In genomic region chr6:108663241-108664194, GRCm38 (mm10) we compare ENCODE assay signal across 9 mouse cellular contexts. TPM values are rescaled to one million over a fixed set of nuclear protein-coding genes. Genes with fewer than 3 reads are reported as not detected.
A peak's percentile ranks its signal among the peaks of the same experiment; 100 is the strongest.
DNase-seq lines count a peak whose midpoint lies in the region; ATAC-seq lines count a peak whose summit lies in the region.
"Had no signal": no experiment of that assay in that cellular context is flagged by ENCODE, and none has a peak within 500 bp of the region (broad histone marks: within the 10 kb centered on the region; RNA-seq: fewer than 3 reads in every experiment).

No protein-coding gene starts in this region.

- peaks cover 4% of the 10 kb centered on the region for H3K36me3 ChIP-seq in midbrain, embryonic 13.5 days
- H3K36me3 ChIP-seq in midbrain, embryonic 10.5 days, result peaks cover 6% of the 10 kb centered on the region; the same call in 1 of the 2 replicates
- peaks cover 5% of the 10 kb centered on the region for H3K36me3 ChIP-seq in stomach, embryonic 14.5 days (ENCODE audit: control insufficient read depth, insufficient read depth, low read length)

- DNase-seq in heart, adult 11 months, result peak; percentile 83
- DNase-seq in heart, postnatal 36 days, result no peak
- no peak for DNase-seq in midbrain, embryonic 10.5 days (ENCODE audit: low spot score)
- DNase-seq in induced T-regulatory cell, adult 2 months (ENCODE audit: low read depth), result peak; percentile 50
- DNase-seq in embryo, embryonic 10 days (ENCODE audit: low spot score), result no peak
- no peak for DNase-seq in gastrocnemius, postnatal 14 days
- DNase-seq: lung, postnatal 14 days had no signal

- intact Hi-C loops in heart, postnatal 36 days (cut with DNase I), result no loop called here
- intact Hi-C loops in gastrocnemius, postnatal 14 days (cut with DNase I; ENCODE audit: low total_unique reads), result no loop called here

- peaks cover 46% of the 10 kb centered on the region for H3K27me3 ChIP-seq in midbrain, embryonic 13.5 days
- peaks cover 77% of the 10 kb centered on the region for H3K27me3 ChIP-seq in midbrain, embryonic 10.5 days (ENCODE audit: low read depth, poor library complexity, severe bottlenecking)
- no peaks in the 10 kb centered on the region for H3K27me3 ChIP-seq in stomach, embryonic 14.5 days (ENCODE audit: control insufficient read depth, insufficient read depth, low read length)

- H3K9ac ChIP-seq in midbrain, embryonic 13.5 days (replicated peaks), result no peak overlapping the region
- H3K9ac ChIP-seq in stomach, embryonic 14.5 days (replicated peaks; ENCODE audit: low read depth, low read length), result no peak overlapping the region

- no peak for ATAC-seq in midbrain, embryonic 13.5 days
- no peak for ATAC-seq in stomach, embryonic 14.5 days (ENCODE audit: insufficient number of reproducible peaks, insufficient read depth, low FRiP score, low read depth)

- H3K9me3 ChIP-seq in midbrain, embryonic 13.5 days, result no peaks in the 10 kb centered on the region
- H3K9me3 ChIP-seq in midbrain, embryonic 10.5 days (replicated peaks), result no peaks in the 10 kb centered on the region
- H3K9me3 ChIP-seq in stomach, embryonic 14.5 days (ENCODE audit: control insufficient read depth, low read depth, low read length), result no peaks in the 10 kb centered on the region

- H3K4me2 ChIP-seq in midbrain, embryonic 13.5 days (replicated peaks), result peak overlapping the region; percentile 10; the same call in 1 of the 2 replicates
- peak overlapping the region; percentile 82 for H3K4me2 ChIP-seq in stomach, embryonic 14.5 days (replicated peaks; ENCODE audit: low read depth, low read length)

- H3K4me3 ChIP-seq in midbrain, embryonic 13.5 days (replicated peaks), result no peak overlapping the region
- H3K4me3 ChIP-seq in midbrain, embryonic 10.5 days, result no peak overlapping the region
- no peak overlapping the region for H3K4me3 ChIP-seq in stomach, embryonic 14.5 days (ENCODE audit: low read depth, low read length)

- H3K27ac ChIP-seq in midbrain, embryonic 13.5 days, result no peak overlapping the region
- no peak overlapping the region for H3K27ac ChIP-seq in midbrain, embryonic 10.5 days (replicated peaks)
- no peak overlapping the region for H3K27ac ChIP-seq in stomach, embryonic 14.5 days (ENCODE audit: low read length)

- WGBS in midbrain, embryonic 13.5 days, result 85% methylated on average over 8 of the region's 8 CpGs
- WGBS in midbrain, embryonic 10.5 days, result 89% methylated on average over 8 of the region's 8 CpGs
- 79% methylated on average over 8 of the region's 8 CpGs for WGBS in stomach, embryonic 14.5 days

- H3K4me1 ChIP-seq in midbrain, embryonic 13.5 days (replicated peaks), result peaks cover 32% of the 10 kb centered on the region
- H3K4me1 ChIP-seq in midbrain, embryonic 10.5 days, result peaks cover 41% of the 10 kb centered on the region
- peaks cover 12% of the 10 kb centered on the region for H3K4me1 ChIP-seq in stomach, embryonic 14.5 days (ENCODE audit: control insufficient read depth, insufficient read depth, low read length)

RNA-seq across cellular contexts. Expression of gene Bhlhe40, which starts 3.1 kb away (rescaled TPM):
- 10 to 100 TPM; 43.8 to 61.4 TPM for total RNA-seq in heart, postnatal 36 days (2021)
- polyA plus RNA-seq in midbrain, embryonic 13.5 days (2015; fragmentation: Nextera tagmentation; extraction: Ambion mirVana), result 3.3 and 3.4 TPM in 2 replicates
- polyA plus RNA-seq in midbrain, embryonic 10.5 days (2016; fragmentation: Nextera tagmentation; extraction: Ambion mirVana), result 1.8 and 1.9 TPM in 2 replicates
- polyA plus RNA-seq in stomach, embryonic 14.5 days (2014; fragmentation: Nextera tagmentation; extraction: Ambion mirVana), result 19.8 and 25.1 TPM in 2 replicates
- total RNA-seq in gastrocnemius, postnatal 14 days (2021), result 10 to 100 TPM; 30.2 to 51.0 TPM

Comparison
In these comparisons a context has a peak if more than half of its experiments do, and no peak if none do; other contexts are left out.
1. DNase-seq: peak in heart, adult 11 months (single experiment) and induced T-regulatory cell, adult 2 months (single experiment); none in heart, postnatal 36 days (0 of 2), midbrain, embryonic 10.5 days (single experiment), embryo, embryonic 10 days (single experiment) and gastrocnemius, postnatal 14 days (single experiment).